20 mouse cellular contexts compared by ENCODE assay signal in the genomic region with DNA sequence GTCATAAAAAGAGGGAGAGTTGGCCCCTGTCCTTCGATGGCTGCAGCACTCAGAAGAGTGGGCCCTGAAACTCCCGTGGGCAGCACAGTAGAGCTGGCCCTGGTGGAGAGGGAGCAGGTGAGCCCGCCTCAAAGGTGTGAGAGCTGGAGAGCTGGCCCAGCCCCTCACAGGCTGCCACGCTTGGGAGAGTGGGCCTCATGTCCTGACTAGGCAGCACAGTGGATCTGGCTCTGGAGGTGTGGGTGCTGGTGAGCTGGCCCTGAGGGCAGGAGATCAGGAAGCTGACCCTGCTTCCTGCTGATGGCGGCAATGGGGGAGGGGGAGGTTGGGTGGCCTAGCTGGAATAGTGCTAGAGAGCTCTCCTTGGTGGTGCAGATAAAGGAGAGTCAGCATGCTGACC.
DNase-seq lines count a peak whose midpoint lies in the region; ATAC-seq and TF ChIP-seq lines count a peak whose summit lies in the region.
"Had no signal": no experiment of that assay in that cellular context is flagged by ENCODE, and none has a peak within 500 bp of the region (broad histone marks: within the 10 kb centered on the region; RNA-seq: fewer than 3 reads in every experiment).

No protein-coding gene starts in this region.

- DNase-seq in heart, adult 11 months, result peak; percentile 79
- DNase-seq in heart, adult 9 months (ENCODE audit: low spot score in 2 of 2), result no peak
- DNase-seq in layer of hippocampus, adult 2 months (ENCODE audit: low spot score in 2 of 2), result no peak
- DNase-seq in layer of hippocampus, adult 9-10 months (ENCODE audit: low spot score), result no peak
- no peak for DNase-seq in midbrain, embryonic 14.5 days
- DNase-seq in midbrain, postnatal 0 days (ENCODE audit: low spot score), result no peak
- DNase-seq in gastrocnemius, postnatal 36 days, result no peak
- DNase-seq: adrenal gland, postnatal 10 days; cerebellum, adult 11 months; cerebellum, adult 8-10 months; cerebellum, postnatal 14 days; gastrocnemius, postnatal 10 days; heart, postnatal 36 days had no signal

- intact Hi-C loops in gastrocnemius, postnatal 36 days (cut with DNase I), result no loop called here

- 81% methylated on average over 5 of the region's 5 CpGs for WGBS in midbrain, embryonic 13.5 days
- WGBS in midbrain, embryonic 14.5 days, result 87% methylated on average over 5 of the region's 5 CpGs
- WGBS in midbrain, postnatal 0 days, result 86% methylated on average over 5 of the region's 5 CpGs

- TF ChIP-seq CTCF in layer of hippocampus, adult 2 months (conservative IDR thresholded peaks at IDR 0.05), result no peak
- TF ChIP-seq CTCF in midbrain, postnatal 0 days (IDR thresholded peaks at IDR 0.05), result no peak

- ATAC-seq in midbrain, embryonic 13.5 days, result peak; percentile 17; the same call in 1 of the 2 replicates
- ATAC-seq in midbrain, embryonic 14.5 days (ENCODE audit: low FRiP score, low TSS enrichment), result no peak
- peak; percentile 23; the same call in 1 of the 2 replicates for ATAC-seq in midbrain, postnatal 0 days (ENCODE audit: low FRiP score)
- ATAC-seq: forebrain, embryonic 14.5 days had no signal

- no peak overlapping the region for H3K9ac ChIP-seq in midbrain, embryonic 13.5 days (replicated peaks)
- no peak overlapping the region for H3K9ac ChIP-seq in midbrain, embryonic 14.5 days (replicated peaks; ENCODE audit: low read length)
- H3K9ac ChIP-seq in midbrain, postnatal 0 days (replicated peaks; ENCODE audit: low read length, poor library complexity, severe bottlenecking), result no peak overlapping the region
- H3K9ac ChIP-seq: embryonic facial prominence, embryonic 15.5 days; heart, embryonic 13.5 days; hindbrain, embryonic 15.5 days had no signal

- no peaks in the 10 kb centered on the region for H3K4me1 ChIP-seq in midbrain, embryonic 13.5 days (replicated peaks)
- no peaks in the 10 kb centered on the region for H3K4me1 ChIP-seq in midbrain, embryonic 14.5 days (ENCODE audit: control insufficient read depth, insufficient read depth, low read length)
- no peaks in the 10 kb centered on the region for H3K4me1 ChIP-seq in midbrain, postnatal 0 days (ENCODE audit: insufficient read depth, low read length)
- H3K4me1 ChIP-seq: embryonic facial prominence, embryonic 15.5 days; hindbrain, embryonic 15.5 days had no signal

- H3K4me2 ChIP-seq in midbrain, embryonic 13.5 days (replicated peaks), result no peak overlapping the region
- no peak overlapping the region for H3K4me2 ChIP-seq in midbrain, embryonic 14.5 days (ENCODE audit: low read length)
- no peak overlapping the region for H3K4me2 ChIP-seq in midbrain, postnatal 0 days (ENCODE audit: low read depth, low read length, poor library complexity, severe bottlenecking)
- H3K4me2 ChIP-seq: embryonic facial prominence, embryonic 15.5 days; heart, embryonic 13.5 days; hindbrain, embryonic 15.5 days had no signal

- no peaks in the 10 kb centered on the region for H3K36me3 ChIP-seq in midbrain, embryonic 13.5 days
- no peaks in the 10 kb centered on the region for H3K36me3 ChIP-seq in midbrain, embryonic 14.5 days (ENCODE audit: control insufficient read depth, insufficient read depth, low read length)
- H3K36me3 ChIP-seq in midbrain, postnatal 0 days (ENCODE audit: insufficient read depth, low read length), result no peaks in the 10 kb centered on the region
- H3K36me3 ChIP-seq: embryonic facial prominence, embryonic 15.5 days; forebrain, embryonic 10.5 days; heart, embryonic 13.5 days; hindbrain, embryonic 15.5 days had no signal

- H3K4me3 ChIP-seq in layer of hippocampus, adult 2 months, result no peak overlapping the region
- no peak overlapping the region for H3K4me3 ChIP-seq in midbrain, embryonic 13.5 days (replicated peaks)
- no peak overlapping the region for H3K4me3 ChIP-seq in midbrain, embryonic 14.5 days (replicated peaks; ENCODE audit: low read depth, low read length)
- no peak overlapping the region for H3K4me3 ChIP-seq in midbrain, postnatal 0 days (ENCODE audit: low read depth, low read length)
- H3K4me3 ChIP-seq: embryonic facial prominence, embryonic 15.5 days; erythroblast, embryonic 14.5 days; forebrain, embryonic 10.5 days; heart, embryonic 13.5 days; hindbrain, embryonic 15.5 days had no signal

- peak overlapping the region; percentile 39; the same call in 1 of the 2 replicates for H3K27ac ChIP-seq in layer of hippocampus, adult 2 months
- no peak overlapping the region for H3K27ac ChIP-seq in midbrain, embryonic 13.5 days
- H3K27ac ChIP-seq in midbrain, embryonic 14.5 days (replicated peaks; ENCODE audit: low read depth, low read length), result no peak overlapping the region
- H3K27ac ChIP-seq in midbrain, postnatal 0 days (ENCODE audit: low read depth, low read length), result no peak overlapping the region
- H3K27ac ChIP-seq: embryonic facial prominence, embryonic 15.5 days; forebrain, embryonic 10.5 days; heart, embryonic 13.5 days; hindbrain, embryonic 15.5 days had no signal

- no peaks in the 10 kb centered on the region for H3K9me3 ChIP-seq in midbrain, embryonic 13.5 days
- no peaks in the 10 kb centered on the region for H3K9me3 ChIP-seq in midbrain, embryonic 14.5 days (ENCODE audit: control insufficient read depth, low read length)
- H3K9me3 ChIP-seq in midbrain, postnatal 0 days (ENCODE audit: low read length), result no peaks in the 10 kb centered on the region
- H3K9me3 ChIP-seq: embryonic facial prominence, embryonic 15.5 days; forebrain, embryonic 10.5 days; heart, embryonic 13.5 days; hindbrain, embryonic 15.5 days had no signal

- no peaks in the 10 kb centered on the region for H3K27me3 ChIP-seq in midbrain, embryonic 13.5 days
- no peaks in the 10 kb centered on the region for H3K27me3 ChIP-seq in midbrain, embryonic 14.5 days (ENCODE audit: control insufficient read depth, insufficient read depth, low read length)
- H3K27me3 ChIP-seq in midbrain, postnatal 0 days (ENCODE audit: insufficient read depth, low read length), result no peaks in the 10 kb centered on the region
- H3K27me3 ChIP-seq: embryonic facial prominence, embryonic 15.5 days; heart, embryonic 13.5 days; hindbrain, embryonic 15.5 days had no signal
